Mouse (Mus musculus): ENCODE measurements around the gene Prkag3. TPM values are rescaled to one million over a fixed set of nuclear protein-coding genes. Genes with fewer than 3 reads are reported as not detected.

The Prkag3 gene
- polyA plus RNA-seq, 1 experiment = 24.6 TPM

- Histone ChIP-seq H3K36me3 (ENCODE audit: control insufficient read depth, insufficient read depth) (no peaks in the 10 kb centered on the region), H3ac (ENCODE audit: control insufficient read depth, insufficient read length) (no peak overlapping the region), H3K79me2 (ENCODE audit: control insufficient read depth, insufficient read depth) (no peaks in the 10 kb centered on the region), H3K27me3 (ENCODE audit: control insufficient read depth, insufficient read depth, insufficient read length) (peaks cover 6% of the 10 kb centered on the region), H3K4me2 (ENCODE audit: low read depth) (no peak overlapping the region), H3K4me3 (no peak overlapping the region)
- TF ChIP-seq E2F4 (IDR thresholded peaks at IDR 0.05; ENCODE audit: insufficient read depth) (no peak), MYOG (IDR thresholded peaks at IDR 0.05; ENCODE audit: control insufficient read depth in 1 of 3, insufficient read depth in 1 of 3, insufficient read length in 2 of 3, low read depth in 2 of 3) (no peak), REST (IDR thresholded peaks at IDR 0.05; ENCODE audit: insufficient read depth, insufficient read length) (no peak), TCF3 (IDR thresholded peaks at IDR 0.05; ENCODE audit: insufficient read length, low read depth) (no peak), CEBPB (IDR thresholded peaks at IDR 0.05; ENCODE audit: insufficient read depth, poor library complexity, severe bottlenecking) (no peak), SRF (IDR thresholded peaks at IDR 0.05; ENCODE audit: control insufficient read depth, insufficient read length, low read depth) (no peak), TCF12 (IDR thresholded peaks at IDR 0.05; ENCODE audit: insufficient read depth, poor library complexity, severe bottlenecking) (no peak), USF1 (IDR thresholded peaks at IDR 0.05; ENCODE audit: low read depth) (no peak), MYOD1 (IDR thresholded peaks at IDR 0.05; ENCODE audit: control insufficient read depth in 1 of 3, insufficient read length in 2 of 3, low read depth in 2 of 3) (no peak), POLR2AphosphoS2 (IDR thresholded peaks at IDR 0.05; ENCODE audit: insufficient read length, low read depth) (no peak), MAX (IDR thresholded peaks at IDR 0.05; ENCODE audit: low read depth) (no peak), POLR2A (IDR thresholded peaks at IDR 0.05; ENCODE audit: insufficient read length, low read depth) (no peak)
These were observed 33.1 kb downstream of the Prkag3 start for GRCm38 (mm10) chr1:74715886-74716285.

- no peak overlapping the region for H3K4me2 ChIP-seq (ENCODE audit: low read depth)
- no peaks in the 10 kb centered on the region for H3K36me3 ChIP-seq (ENCODE audit: control insufficient read depth, insufficient read depth)
These were observed 33.6 kb downstream of the Prkag3 start for GRCm38 (mm10) chr1:74715468-74715867.

DNA sequence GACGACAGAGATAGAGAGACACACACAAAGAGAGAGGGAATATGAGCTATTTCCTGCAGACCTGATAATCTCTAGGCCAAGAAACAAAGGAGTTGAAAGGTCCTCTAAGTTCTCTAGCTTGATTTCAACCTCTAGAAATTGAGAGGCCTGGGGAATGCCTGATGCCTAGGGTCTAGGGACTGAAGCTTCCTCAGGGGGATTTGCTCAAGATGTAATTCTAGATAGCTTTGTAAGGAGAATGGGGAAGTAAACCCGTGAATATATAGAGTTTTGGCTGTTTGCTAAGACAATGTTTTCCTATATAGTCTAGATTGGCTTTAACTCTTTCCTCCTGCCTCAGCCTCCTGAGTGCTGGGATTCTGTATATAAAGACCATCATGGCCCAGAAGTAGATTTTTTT, 34.1 kb downstream of the Prkag3 start:
- Histone ChIP-seq H3K36me3 (ENCODE audit: control insufficient read depth, insufficient read depth) (no peaks in the 10 kb centered on the region), H3K27me3 (ENCODE audit: control insufficient read depth, insufficient read depth, insufficient read length) (peaks cover 6% of the 10 kb centered on the region), H3K79me2 (ENCODE audit: control insufficient read depth, insufficient read depth) (no peaks in the 10 kb centered on the region), H3ac (ENCODE audit: control insufficient read depth, insufficient read length) (no peak overlapping the region), H3K4me3 (no peak overlapping the region), H3K4me2 (ENCODE audit: low read depth) (no peak overlapping the region)
- no peak for TF ChIP-seq USF1 (IDR thresholded peaks at IDR 0.05; ENCODE audit: low read depth)
- TF ChIP-seq POLR2AphosphoS2 (IDR thresholded peaks at IDR 0.05; ENCODE audit: insufficient read length, low read depth) = no peak
- TF ChIP-seq MAX (IDR thresholded peaks at IDR 0.05; ENCODE audit: low read depth) = no peak
- no peak for TF ChIP-seq SRF (IDR thresholded peaks at IDR 0.05; ENCODE audit: control insufficient read depth, insufficient read length, low read depth)
- no peak for TF ChIP-seq E2F4 (IDR thresholded peaks at IDR 0.05; ENCODE audit: insufficient read depth)
- no peak for TF ChIP-seq MYOG (IDR thresholded peaks at IDR 0.05; ENCODE audit: control insufficient read depth in 1 of 3, insufficient read depth in 1 of 3, insufficient read length in 2 of 3, low read depth in 2 of 3)
- TF ChIP-seq MYOD1 (IDR thresholded peaks at IDR 0.05; ENCODE audit: control insufficient read depth in 1 of 3, insufficient read length in 2 of 3, low read depth in 2 of 3) = no peak
- no peak for TF ChIP-seq TCF12 (IDR thresholded peaks at IDR 0.05; ENCODE audit: insufficient read depth, poor library complexity, severe bottlenecking)
- no peak for TF ChIP-seq REST (IDR thresholded peaks at IDR 0.05; ENCODE audit: insufficient read depth, insufficient read length)
- no peak for TF ChIP-seq POLR2A (IDR thresholded peaks at IDR 0.05; ENCODE audit: insufficient read length, low read depth)

More at GRCm38 (mm10) chr1:74715468-74715867, 33.6 kb downstream of the Prkag3 start:
- TF ChIP-seq REST (IDR thresholded peaks at IDR 0.05; ENCODE audit: insufficient read depth, insufficient read length) = no peak
- no peak for TF ChIP-seq TCF12 (IDR thresholded peaks at IDR 0.05; ENCODE audit: insufficient read depth, poor library complexity, severe bottlenecking)
- TF ChIP-seq POLR2AphosphoS2 (IDR thresholded peaks at IDR 0.05; ENCODE audit: insufficient read length, low read depth) = no peak
- TF ChIP-seq MYOD1 (IDR thresholded peaks at IDR 0.05; ENCODE audit: control insufficient read depth in 1 of 3, insufficient read length in 2 of 3, low read depth in 2 of 3) = no peak
- TF ChIP-seq POLR2A (IDR thresholded peaks at IDR 0.05; ENCODE audit: insufficient read length, low read depth) = no peak
- TF ChIP-seq USF1 (IDR thresholded peaks at IDR 0.05; ENCODE audit: low read depth) = no peak
- no peak for TF ChIP-seq TCF3 (IDR thresholded peaks at IDR 0.05; ENCODE audit: insufficient read length, low read depth)
- TF ChIP-seq E2F4 (IDR thresholded peaks at IDR 0.05; ENCODE audit: insufficient read depth) = no peak
- TF ChIP-seq MYOG (IDR thresholded peaks at IDR 0.05; ENCODE audit: control insufficient read depth in 1 of 3, insufficient read depth in 1 of 3, insufficient read length in 2 of 3, low read depth in 2 of 3) = no peak
- no peak for TF ChIP-seq MAX (IDR thresholded peaks at IDR 0.05; ENCODE audit: low read depth)
- Histone ChIP-seq H3ac (ENCODE audit: control insufficient read depth, insufficient read length) (no peak overlapping the region), H3K79me2 (ENCODE audit: control insufficient read depth, insufficient read depth) (no peaks in the 10 kb centered on the region), H3K27me3 (ENCODE audit: control insufficient read depth, insufficient read depth, insufficient read length) (peaks cover 6% of the 10 kb centered on the region), H3K4me3 (no peak overlapping the region)

GRCm38 (mm10) chr1:74713859-74714730, 34.9 kb downstream of the Prkag3 start:
- Histone ChIP-seq H3K4me3 (no peak overlapping the region), H3K79me2 (ENCODE audit: control insufficient read depth, insufficient read depth) (no peaks in the 10 kb centered on the region), H3ac (ENCODE audit: control insufficient read depth, insufficient read length) (no peak overlapping the region), H3K36me3 (ENCODE audit: control insufficient read depth, insufficient read depth) (no peaks in the 10 kb centered on the region), H3K27me3 (ENCODE audit: control insufficient read depth, insufficient read depth, insufficient read length) (peaks cover 6% of the 10 kb centered on the region), H3K4me2 (ENCODE audit: low read depth) (no peak overlapping the region)
- TF ChIP-seq CEBPB (IDR thresholded peaks at IDR 0.05; ENCODE audit: insufficient read depth, poor library complexity, severe bottlenecking) = no peak
- TF ChIP-seq REST (IDR thresholded peaks at IDR 0.05; ENCODE audit: insufficient read depth, insufficient read length) = no peak
- no peak for TF ChIP-seq SRF (IDR thresholded peaks at IDR 0.05; ENCODE audit: control insufficient read depth, insufficient read length, low read depth)
- no peak for TF ChIP-seq USF1 (IDR thresholded peaks at IDR 0.05; ENCODE audit: low read depth)
- TF ChIP-seq E2F4 (IDR thresholded peaks at IDR 0.05; ENCODE audit: insufficient read depth) = no peak
- TF ChIP-seq MAX (IDR thresholded peaks at IDR 0.05; ENCODE audit: low read depth) = no peak
- no peak for TF ChIP-seq MYOG (IDR thresholded peaks at IDR 0.05; ENCODE audit: control insufficient read depth in 1 of 3, insufficient read depth in 1 of 3, insufficient read length in 2 of 3, low read depth in 2 of 3)
